Mouse (Mus musculus): Measurements from ENCODE around the gene Exog.

The Exog gene

GRCm38 (mm10) chr9:119465056-119465455, 20.3 kb downstream of the Exog start:
- no peak for DNase-seq

DNA sequence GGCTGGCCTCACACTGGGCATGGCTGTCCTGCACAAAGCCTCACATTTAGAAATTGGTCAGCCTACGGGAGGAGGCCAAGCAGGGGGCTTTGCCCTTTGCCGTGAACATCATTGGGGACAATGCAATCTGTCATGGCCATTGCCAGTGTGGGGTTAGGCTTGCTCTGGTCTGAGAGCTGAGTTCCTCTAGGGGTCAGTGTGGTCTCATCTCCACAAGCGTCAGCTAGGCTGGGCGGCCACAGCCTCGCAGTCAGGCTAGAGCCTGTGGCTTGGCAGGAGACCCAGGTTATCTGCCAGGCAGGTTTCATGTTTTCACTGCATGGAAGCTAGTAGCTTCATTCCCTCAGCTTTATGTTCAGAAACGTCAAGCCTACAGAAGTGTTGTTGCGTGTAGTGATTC, 20.9 kb downstream of the Exog start:
- DNase-seq: peak; percentile 25

- DNase-seq: no peak
Measured at GRCm38 (mm10) chr9:119469691-119470353, 25.1 kb downstream of the Exog start.

- no peak for DNase-seq
Measured at GRCm38 (mm10) chr9:119472412-119472918, 27.7 kb downstream of the Exog start.

DNA sequence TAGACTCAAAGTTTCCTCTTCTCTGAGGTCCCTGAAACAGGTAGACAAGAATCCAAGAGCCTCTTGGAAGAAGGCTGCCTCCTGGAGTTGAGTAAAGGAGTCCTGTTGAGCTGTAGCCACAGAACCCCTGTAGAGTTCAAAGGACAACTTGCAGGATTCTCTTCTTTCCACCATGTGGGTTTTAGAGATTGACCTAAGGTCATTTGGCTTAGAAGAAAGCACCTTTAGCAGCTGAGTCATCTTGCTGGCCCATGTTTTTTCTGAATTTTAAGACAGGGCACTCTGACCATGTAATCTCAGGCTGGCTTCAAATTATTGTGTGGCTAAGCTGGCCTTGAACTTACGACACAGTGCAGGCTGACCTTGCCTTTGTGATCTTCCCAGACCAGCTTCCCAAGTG, 28.3 kb downstream of the Exog start:
- DNase-seq: no peak

DNA sequence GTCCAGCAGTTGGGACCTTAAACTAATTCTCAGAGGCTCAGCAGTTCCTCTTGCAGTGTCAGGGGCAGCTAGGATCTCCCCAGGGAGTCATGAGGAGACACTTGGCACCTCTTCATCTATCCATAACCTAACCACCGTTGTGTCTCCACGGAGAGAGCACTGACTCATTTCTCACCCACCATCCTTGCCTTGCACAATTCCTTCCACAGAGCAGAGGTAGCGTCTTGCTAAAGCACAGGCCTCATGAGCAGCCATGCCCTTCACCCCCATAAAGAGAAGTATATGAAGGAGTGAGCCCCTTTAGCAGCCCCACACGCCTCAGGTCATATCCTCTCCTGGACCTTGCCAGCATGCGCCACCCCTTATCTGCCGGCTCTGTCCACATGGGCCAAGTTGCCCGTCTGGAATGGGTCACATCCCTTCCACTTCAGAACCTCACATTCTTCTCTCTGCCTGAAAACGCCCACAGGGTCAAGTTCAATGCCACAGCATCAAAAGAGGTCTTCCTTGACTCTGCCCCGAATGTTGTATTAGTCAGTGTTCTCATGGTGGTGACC, 28.9 kb downstream of the Exog start:
- DNase-seq: no peak

DNA sequence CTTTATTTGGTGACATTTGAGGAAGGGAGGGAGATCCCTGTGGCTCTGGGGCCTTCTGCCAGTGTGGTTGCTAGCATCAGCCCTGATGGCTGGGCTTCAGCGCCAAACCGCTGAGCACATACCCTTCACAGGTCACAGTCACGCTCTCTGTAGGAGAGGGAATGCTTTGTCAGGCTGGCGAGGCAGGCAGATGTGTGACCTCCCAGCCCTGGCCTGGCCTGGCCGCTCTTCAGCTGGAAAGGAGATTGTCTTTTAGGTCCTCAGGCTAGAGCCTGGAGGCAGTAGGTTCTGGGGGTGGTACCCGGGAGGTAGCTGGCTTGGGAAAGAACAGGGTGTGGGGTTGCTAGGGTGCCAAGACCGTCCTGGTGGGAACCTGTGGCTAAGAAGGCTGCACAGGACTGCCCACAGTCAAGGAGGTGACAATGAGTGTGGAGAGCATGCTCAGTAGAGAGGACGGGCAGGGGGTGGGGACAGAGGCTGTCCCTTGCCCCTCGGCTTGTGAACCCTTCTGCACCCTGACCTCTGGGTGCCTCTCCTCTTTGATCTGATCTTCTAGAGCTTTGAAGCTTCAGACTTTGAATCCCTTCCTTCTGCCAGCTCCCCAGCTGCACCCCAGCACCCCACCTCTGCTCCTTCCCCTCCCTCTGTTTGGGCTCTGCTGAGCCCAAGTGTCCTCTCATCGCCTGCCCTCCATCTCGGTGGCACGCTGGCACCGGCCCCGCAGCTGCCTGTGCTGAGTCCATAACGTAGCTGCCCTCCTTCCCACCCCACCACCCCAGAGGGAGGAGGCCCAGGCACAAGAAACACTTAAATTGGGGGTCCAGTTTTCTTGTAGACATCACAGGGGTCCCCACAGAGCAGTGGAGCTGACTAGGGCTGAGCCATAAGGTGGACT, 30.2 kb downstream of the Exog start:
- DNase-seq: peak; percentile 38

- DNase-seq: no peak
Measured at GRCm38 (mm10) chr9:119477754-119478153, 33.0 kb downstream of the Exog start.

- DNase-seq: no peak
Measured at GRCm38 (mm10) chr9:119478345-119478744, 33.6 kb downstream of the Exog start.

- no peak for DNase-seq
Measured at GRCm38 (mm10) chr9:119479297-119479696, 34.6 kb downstream of the Exog start.

DNA sequence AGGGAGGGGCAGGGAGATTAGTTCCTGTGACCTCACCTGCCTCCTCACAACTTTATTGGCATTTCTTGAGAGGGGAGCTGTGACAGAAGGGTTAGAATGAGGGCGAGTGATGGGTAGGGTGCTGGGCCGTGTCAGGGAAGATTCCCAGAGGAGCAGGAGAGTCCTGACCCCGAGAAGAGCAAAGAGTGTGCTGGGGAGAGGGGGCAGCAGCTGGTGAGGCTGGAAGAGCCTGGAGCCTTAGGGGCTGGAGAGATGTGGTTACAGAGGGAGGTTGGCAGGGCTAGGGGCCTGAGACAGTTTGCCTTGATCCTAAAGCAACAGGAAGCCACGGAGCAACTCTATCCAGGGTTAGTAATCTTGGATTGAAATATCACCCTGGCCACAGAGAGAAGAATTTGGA, 36.9 kb downstream of the Exog start:
- DNase-seq: no peak

GRCm38 (mm10) chr9:119483554-119484353, 39.0 kb downstream of the Exog start:
- no peak for DNase-seq

GRCm38 (mm10) chr9:119484420-119484819, 39.7 kb downstream of the Exog start:
- no peak for DNase-seq

DNA sequence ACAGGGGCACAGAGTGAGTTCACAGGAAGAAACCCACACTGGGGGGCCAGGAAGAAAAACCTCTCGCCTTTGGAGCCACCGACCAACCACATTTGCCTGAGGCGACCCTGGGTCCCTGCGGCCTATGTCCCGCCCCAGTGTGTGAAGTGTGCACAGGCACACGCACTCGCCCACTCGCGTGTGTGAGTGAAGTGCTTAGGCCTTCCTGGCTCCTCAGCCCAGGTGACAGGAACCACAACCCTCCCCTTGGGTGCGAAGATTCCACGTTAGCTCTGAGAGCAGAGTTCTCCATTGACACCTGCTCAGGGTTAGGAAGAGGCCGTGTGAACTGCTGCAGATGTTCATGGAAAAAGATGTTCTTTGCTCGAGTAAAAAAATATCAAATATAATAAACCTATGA, 40.1 kb downstream of the Exog start:
- DNase-seq: no peak

DNA sequence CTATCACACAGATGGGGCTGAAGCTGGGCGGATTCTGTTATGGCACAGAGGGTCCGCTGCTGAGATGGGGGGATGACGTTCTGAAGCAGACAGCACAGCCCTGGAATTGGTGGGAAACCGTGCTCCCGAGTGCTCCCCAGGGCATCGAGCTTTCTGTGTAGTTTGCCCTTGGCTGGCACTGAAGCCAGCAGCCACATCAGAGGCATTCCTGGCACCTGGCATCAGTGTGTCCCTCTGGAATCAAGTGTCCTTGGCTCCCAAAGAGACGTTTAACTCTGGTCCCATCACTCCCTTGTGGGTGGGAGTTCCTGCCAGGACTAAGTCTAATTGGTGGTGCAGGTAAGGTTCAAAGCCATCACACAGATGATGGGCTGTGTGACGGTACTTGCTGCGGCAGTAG, 51.6 kb downstream of the Exog start:
- DNase-seq: no peak

DNA sequence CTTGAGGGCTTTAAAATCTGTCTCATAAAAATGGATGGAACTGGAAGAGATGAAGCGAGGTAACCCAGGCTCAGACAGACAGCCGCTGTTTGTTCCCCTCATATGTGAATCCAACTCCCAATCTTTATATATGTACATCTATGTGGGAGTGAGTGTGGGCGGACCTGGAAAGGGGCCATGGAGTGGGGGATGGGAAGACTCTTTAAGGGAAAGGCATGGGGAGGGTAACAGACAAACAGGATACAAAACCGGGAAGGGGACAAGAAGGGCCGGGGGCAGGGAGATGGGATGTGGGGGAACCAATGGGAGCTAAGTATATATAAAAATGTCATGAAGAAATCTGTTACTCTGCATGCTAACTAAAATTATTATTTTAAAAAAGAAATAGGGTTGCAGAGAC, 52.2 kb downstream of the Exog start:
- no peak for DNase-seq

- DNase-seq: no peak
Measured at GRCm38 (mm10) chr9:119497546-119498246, 53.0 kb downstream of the Exog start.

- DNase-seq: no peak
Measured at GRCm38 (mm10) chr9:119498247-119498607, 53.5 kb downstream of the Exog start.

- DNase-seq: no peak
Measured at GRCm38 (mm10) chr9:119498885-119499284, 54.1 kb downstream of the Exog start.

- no peak for DNase-seq
Measured at GRCm38 (mm10) chr9:119503613-119504012, 58.9 kb downstream of the Exog start.

DNA sequence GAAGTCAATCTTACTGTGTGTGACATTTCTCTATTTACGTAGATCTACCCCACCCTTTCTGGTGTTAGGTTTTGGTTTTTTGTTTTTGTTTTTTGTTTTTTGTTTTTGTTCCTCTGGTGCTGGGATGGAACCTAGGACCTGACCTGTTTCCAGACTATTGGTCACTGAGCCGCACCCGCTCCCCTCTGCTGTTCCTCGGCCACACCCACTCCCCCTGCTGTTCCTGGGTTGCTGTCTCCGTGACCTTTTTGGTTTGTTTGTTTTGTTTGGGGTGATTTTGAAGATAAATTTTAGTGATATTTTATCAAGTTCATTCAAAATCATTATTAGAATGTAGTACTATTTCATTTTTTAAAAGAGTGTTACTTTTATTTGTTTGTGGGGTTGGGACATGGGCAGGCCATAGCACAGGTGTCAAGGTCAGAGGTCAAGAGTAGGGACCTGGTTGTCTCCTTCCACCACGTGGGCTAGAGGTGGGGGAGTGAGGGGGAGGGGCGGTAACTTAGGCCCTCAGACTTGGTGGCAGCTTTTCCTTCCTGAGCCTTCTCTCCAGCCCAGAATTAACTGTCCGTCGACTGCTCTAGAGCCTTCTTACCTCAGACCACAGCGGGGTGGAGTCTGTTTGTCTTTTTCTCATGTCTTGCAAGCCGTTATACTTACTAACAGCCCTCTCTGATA, 60.4 kb downstream of the Exog start:
- no peak for DNase-seq

DNA sequence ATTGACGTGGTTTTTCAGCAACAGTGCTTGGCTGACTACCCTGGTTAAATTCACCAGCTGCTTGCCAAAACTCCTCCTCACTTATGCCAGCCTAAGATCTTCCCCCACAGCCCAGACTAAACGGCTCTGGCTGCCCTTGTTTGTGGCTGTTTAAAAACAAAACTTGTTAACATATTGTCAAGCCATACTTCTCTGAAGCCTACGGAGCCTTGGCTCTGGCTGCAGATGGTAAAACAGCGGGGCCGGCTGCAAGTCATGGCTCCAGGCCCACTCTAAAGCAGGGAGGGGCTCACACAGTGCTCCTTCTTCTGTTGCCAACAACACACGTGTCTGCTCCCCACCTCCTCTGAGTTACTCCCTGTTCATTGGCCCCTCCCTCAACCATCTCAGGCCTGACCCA, 66.2 kb downstream of the Exog start:
- no peak for DNase-seq

All from lung, postnatal 14 days (tissue).